Mouse (Mus musculus): ENCODE measurements around the gene Cdh23.

DNA sequence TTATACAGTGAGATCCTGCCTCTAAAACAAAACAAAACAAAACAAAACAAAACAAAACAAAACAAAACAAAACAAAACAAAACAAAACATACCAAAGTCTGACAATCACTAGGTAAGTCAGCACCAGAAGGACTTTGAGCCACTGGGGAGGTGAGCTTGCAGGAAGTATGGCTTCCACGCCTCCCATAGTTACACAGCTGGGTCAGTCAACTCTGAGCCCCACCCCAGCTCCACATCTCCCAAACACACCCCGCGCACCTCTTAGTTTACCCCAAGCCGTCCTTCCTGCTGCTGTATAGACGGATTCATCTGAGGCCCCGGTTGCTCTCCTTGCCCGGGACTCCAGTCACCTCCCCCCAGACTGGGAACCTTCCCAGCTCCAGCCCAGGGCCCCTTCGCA, 241.1 kb downstream of the Cdh23 start:
- no peak for TF ChIP-seq MAFK (IDR thresholded peaks at IDR 0.05; ENCODE audit: insufficient read depth, low read depth, low read length)
- no peak for TF ChIP-seq ZNF384 (IDR thresholded peaks at IDR 0.05; ENCODE audit: low read depth, low read length)
- TF ChIP-seq ZC3H11A (IDR thresholded peaks at IDR 0.05; ENCODE audit: borderline replicate concordance, low read depth, low read length), result no peak
- no peak for TF ChIP-seq CHD2 (IDR thresholded peaks at IDR 0.05; ENCODE audit: low read depth, low read length)
